Mouse (Mus musculus) neural tube, embryonic 12.5 days (tissue): Measurements from ENCODE around the gene Gm17087. TPM values are rescaled to one million over a fixed set of nuclear protein-coding genes. Genes with fewer than 3 reads are reported as not detected.

Experiments
- ATAC-seq: fragments of 200-750 bp; cut with Nextera tagmentation; 2 replicates; pipeline ENCODE4 v1.8.0; 2017; ENCODE audit warnings: low read depth, mild to moderate bottlenecking, moderate TSS enrichment, moderate library complexity; ENCODE audit not compliant: low FRiP score
- H3K27ac ChIP-seq: fragments of 300-500 bp; sonication (generic); 2 replicates; pipeline ENCODE4 v1.5.1; 2016
- H3K27me3 ChIP-seq: fragments of 300-500 bp; sonication (generic); replicated peaks from 2 replicates; pipeline ENCODE4 v1.6.1; 2016; ENCODE audit warnings: mild to moderate bottlenecking
- H3K36me3 ChIP-seq: fragments of 300-500 bp; sonication (generic); 2 replicates; pipeline ENCODE4 v1.6.1; 2016; ENCODE audit warnings: mild to moderate bottlenecking
- H3K4me1 ChIP-seq: fragments of 300-500 bp; sonication (generic); 2 replicates; pipeline ENCODE4 v1.6.1; 2016
- H3K4me2 ChIP-seq: fragments of 300-500 bp; sonication (generic); replicated peaks from 2 replicates; pipeline ENCODE4 v1.6.1; 2016; ENCODE audit warnings: mild to moderate bottlenecking
- H3K4me3 ChIP-seq: fragments of 300-500 bp; sonication (generic); 2 replicates; pipeline ENCODE4 v1.5.1; 2016
- H3K9ac ChIP-seq: fragments of 300-500 bp; sonication (generic); 2 replicates; pipeline ENCODE4 v1.6.1; 2016; ENCODE audit warnings: mild to moderate bottlenecking
- H3K9me3 ChIP-seq: fragments of 300-500 bp; sonication (generic); 2 replicates; pipeline ENCODE4 v1.6.1; 2016; ENCODE audit warnings: mild to moderate bottlenecking
- WGBS: fragments of 180-500 bp; shearing (Covaris S2); methylation state at CpG from one replicate; pipeline ENCODE4 v1.1.7; 2016; 5-methylcytosine and 5-hydroxymethylcytosine counted together
- polyA plus RNA-seq: library from polyadenylated mRNA; unstranded; fragments of >200 nt; fragmentation: Nextera tagmentation; extraction: Ambion mirVana; gene quantifications from 2 replicates; pipeline ENCODE4 v1.2.1, GENCODE M21; 2016

Gm17087 gene
- polyA plus RNA-seq = not detected in 2 replicates

GRCm38 (mm10) chr17:8566850-8567249 is at the start of gene Gm17087:
Gene Gm17087 (minus strand): TSS chr17:8566950.
- Histone ChIP-seq H3K9ac (no peak within 1 kb of the TSS), H3K4me3 (no peak within 1 kb of the TSS), H3K4me1 (no peaks in the 10 kb centered on the region), H3K4me2 (no peak within 1 kb of the TSS), H3K27me3 (no peaks in the 10 kb centered on the region), H3K27ac (no peak within 1 kb of the TSS), H3K9me3 (no peaks in the 10 kb centered on the region), H3K36me3 (no peaks in the 10 kb centered on the region)
- WGBS = 92% methylated on average over 6 of the region's 6 CpGs
- no peak for ATAC-seq

- Histone ChIP-seq H3K4me3 (no peak overlapping the region), H3K9ac (no peak overlapping the region), H3K27ac (no peak overlapping the region), H3K36me3 (no peaks in the 10 kb centered on the region), H3K9me3 (no peaks in the 10 kb centered on the region), H3K27me3 (no peaks in the 10 kb centered on the region), H3K4me2 (no peak overlapping the region), H3K4me1 (no peaks in the 10 kb centered on the region)
- ATAC-seq = no peak
- 38% methylated on average over 7 of the region's 7 CpGs for WGBS
Measured at GRCm38 (mm10) chr17:8613882-8614551, 47.3 kb upstream of the Gm17087 start.

- Histone ChIP-seq H3K4me3 (no peak overlapping the region), H3K36me3 (no peaks in the 10 kb centered on the region), H3K27me3 (no peaks in the 10 kb centered on the region), H3K9me3 (no peaks in the 10 kb centered on the region), H3K4me2 (no peak overlapping the region), H3K4me1 (no peaks in the 10 kb centered on the region), H3K9ac (no peak overlapping the region), H3K27ac (no peak overlapping the region)
- no peak for ATAC-seq
- 86% methylated on average over 4 of the region's 4 CpGs for WGBS
Measured at GRCm38 (mm10) chr17:8611916-8612315, 45.2 kb upstream of the Gm17087 start.

- WGBS = 78% methylated on average over 3 of the region's 3 CpGs
- ATAC-seq = no peak
Measured at GRCm38 (mm10) chr17:8606695-8607094, 39.9 kb upstream of the Gm17087 start.

GRCm38 (mm10) chr17:8605921-8606320 is 39.2 kb upstream of the Gm17087 start:
- no peaks in the 10 kb centered on the region for H3K27me3 ChIP-seq
- no peak overlapping the region for H3K9ac ChIP-seq
- WGBS = 84% methylated on average over 5 of the region's 5 CpGs
- no peaks in the 10 kb centered on the region for H3K4me1 ChIP-seq
- no peaks in the 10 kb centered on the region for H3K9me3 ChIP-seq
- H3K4me2 ChIP-seq = no peak overlapping the region
- ATAC-seq = no peak
- H3K27ac ChIP-seq = no peak overlapping the region
- no peak overlapping the region for H3K4me3 ChIP-seq
- H3K36me3 ChIP-seq = no peaks in the 10 kb centered on the region

More at GRCm38 (mm10) chr17:8606695-8607094, 39.9 kb upstream of the Gm17087 start:
- H3K9me3 ChIP-seq = no peaks in the 10 kb centered on the region
- no peak overlapping the region for H3K9ac ChIP-seq
- no peak overlapping the region for H3K4me2 ChIP-seq
- no peak overlapping the region for H3K4me3 ChIP-seq
- no peaks in the 10 kb centered on the region for H3K4me1 ChIP-seq
- H3K27ac ChIP-seq = no peak overlapping the region
- H3K27me3 ChIP-seq = no peaks in the 10 kb centered on the region
- no peaks in the 10 kb centered on the region for H3K36me3 ChIP-seq

GRCm38 (mm10) chr17:8602976-8603375 is 36.2 kb upstream of the Gm17087 start:
- 98% methylated on average over 3 of the region's 3 CpGs for WGBS
- no peaks in the 10 kb centered on the region for H3K27me3 ChIP-seq
- H3K4me3 ChIP-seq = no peak overlapping the region
- H3K4me1 ChIP-seq = no peaks in the 10 kb centered on the region
- no peak for ATAC-seq
- no peak overlapping the region for H3K27ac ChIP-seq
- H3K9me3 ChIP-seq = no peaks in the 10 kb centered on the region
- no peaks in the 10 kb centered on the region for H3K36me3 ChIP-seq
- no peak overlapping the region for H3K9ac ChIP-seq
- H3K4me2 ChIP-seq = no peak overlapping the region

- no peak overlapping the region for H3K4me3 ChIP-seq
- H3K4me1 ChIP-seq = no peaks in the 10 kb centered on the region
- no peak overlapping the region for H3K9ac ChIP-seq
- H3K27ac ChIP-seq = no peak overlapping the region
- H3K27me3 ChIP-seq = no peaks in the 10 kb centered on the region; the same call in 1 of the 2 replicates
- WGBS = 12% methylated on average over 7 of the region's 7 CpGs
- no peak overlapping the region for H3K4me2 ChIP-seq
- H3K36me3 ChIP-seq = no peaks in the 10 kb centered on the region
- no peaks in the 10 kb centered on the region for H3K9me3 ChIP-seq
- ATAC-seq = no peak; the same call in 1 of the 2 replicates
Measured at GRCm38 (mm10) chr17:8597790-8598189, 31.0 kb upstream of the Gm17087 start.

- Histone ChIP-seq H3K9me3 (no peaks in the 10 kb centered on the region), H3K27me3 (peaks cover 3% of the 10 kb centered on the region; the same call in 1 of the 2 replicates), H3K4me2 (peak overlapping the region; percentile 56), H3K9ac (no peak overlapping the region), H3K4me3 (no peak overlapping the region), H3K36me3 (no peaks in the 10 kb centered on the region), H3K27ac (no peak overlapping the region), H3K4me1 (no peaks in the 10 kb centered on the region)
- 0 out of 2 replicates have a peak, but pooled peaks have one; percentile 29 for ATAC-seq
- WGBS = 17% methylated on average over 22 of the region's 22 CpGs
Measured at GRCm38 (mm10) chr17:8592427-8593277, 25.9 kb upstream of the Gm17087 start.

- no peaks in the 10 kb centered on the region for H3K4me1 ChIP-seq
- no peak overlapping the region for H3K4me2 ChIP-seq
- H3K9me3 ChIP-seq = no peaks in the 10 kb centered on the region
- H3K4me3 ChIP-seq = no peak overlapping the region
- no peak overlapping the region for H3K9ac ChIP-seq
- H3K36me3 ChIP-seq = no peaks in the 10 kb centered on the region
- WGBS = 73% methylated on average over 8 of the region's 8 CpGs
- no peaks in the 10 kb centered on the region for H3K27me3 ChIP-seq
- ATAC-seq = no peak
- H3K27ac ChIP-seq = no peak overlapping the region
Measured at GRCm38 (mm10) chr17:8581579-8581978, 14.8 kb upstream of the Gm17087 start.

GRCm38 (mm10) chr17:8580360-8580759 is 13.6 kb upstream of the Gm17087 start:
- no peaks in the 10 kb centered on the region for H3K36me3 ChIP-seq
- no peaks in the 10 kb centered on the region for H3K4me1 ChIP-seq
- H3K9me3 ChIP-seq = no peaks in the 10 kb centered on the region
- no peak overlapping the region for H3K4me3 ChIP-seq
- no peak overlapping the region for H3K4me2 ChIP-seq
- no peaks in the 10 kb centered on the region for H3K27me3 ChIP-seq
- ATAC-seq = no peak
- H3K9ac ChIP-seq = no peak overlapping the region
- H3K27ac ChIP-seq = no peak overlapping the region
- WGBS = 65% methylated on average over 3 of the region's 3 CpGs

- H3K9ac ChIP-seq = no peak overlapping the region
- H3K27ac ChIP-seq = no peak overlapping the region
- no peak overlapping the region for H3K4me3 ChIP-seq
- no peaks in the 10 kb centered on the region for H3K27me3 ChIP-seq
- ATAC-seq = no peak
- H3K4me1 ChIP-seq = no peaks in the 10 kb centered on the region
- WGBS = 76% methylated on average over 8 of the region's 8 CpGs
- H3K36me3 ChIP-seq = no peaks in the 10 kb centered on the region
- H3K9me3 ChIP-seq = no peaks in the 10 kb centered on the region
- no peak overlapping the region for H3K4me2 ChIP-seq
Measured at GRCm38 (mm10) chr17:8573542-8574260, 7.0 kb upstream of the Gm17087 start.

GRCm38 (mm10) chr17:8562886-8563280 is 3.9 kb downstream of the Gm17087 start:
- H3K4me1 ChIP-seq = no peaks in the 10 kb centered on the region
- H3K9ac ChIP-seq = no peak overlapping the region
- ATAC-seq = no peak
- H3K27ac ChIP-seq = no peak overlapping the region
- WGBS = 87% methylated on average over 1 of the region's 1 CpGs
- H3K4me3 ChIP-seq = no peak overlapping the region
- H3K27me3 ChIP-seq = no peaks in the 10 kb centered on the region
- no peak overlapping the region for H3K4me2 ChIP-seq
- no peaks in the 10 kb centered on the region for H3K36me3 ChIP-seq
- H3K9me3 ChIP-seq = no peaks in the 10 kb centered on the region
